Mouse (Mus musculus): ENCODE measurements around the gene Per1.

DNA sequence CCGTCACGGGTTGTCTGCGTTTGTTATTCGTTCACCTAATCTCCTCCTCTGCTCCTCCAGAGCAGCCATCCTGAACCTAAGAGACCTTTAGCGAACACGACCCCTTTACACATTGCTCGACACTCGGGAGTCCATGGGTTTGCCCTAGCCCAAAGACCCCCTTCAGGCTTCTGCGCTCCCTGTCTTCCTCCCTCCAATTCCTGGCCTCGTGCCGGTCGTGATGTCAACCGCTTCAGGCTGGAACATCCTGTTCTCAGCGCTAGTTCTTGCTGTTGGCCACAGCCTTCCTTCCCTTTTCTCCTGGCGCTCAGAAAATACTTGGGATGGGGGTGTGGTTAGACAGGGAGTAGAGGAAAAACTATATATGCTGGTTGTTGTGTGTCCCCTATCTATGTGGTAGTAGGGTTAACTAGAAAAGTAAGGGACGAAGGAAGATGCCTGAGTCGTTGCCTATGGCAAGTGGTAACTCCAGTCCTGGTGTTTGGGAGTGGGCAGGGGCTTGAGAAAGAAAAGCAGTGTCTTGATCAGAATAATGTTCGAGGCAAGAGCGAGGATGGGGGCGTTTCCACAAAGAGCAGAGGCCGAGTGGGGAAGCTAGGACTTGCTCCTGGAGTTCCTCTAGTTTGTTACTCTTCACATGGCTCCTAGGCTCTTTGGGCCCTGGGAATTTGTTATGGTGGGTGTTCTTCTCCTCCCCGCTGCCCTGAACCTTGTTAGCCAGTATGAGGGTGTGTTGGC is 4.3 kb downstream of the Per1 start:
- TF ChIP-seq GATA1 (IDR thresholded peaks at IDR 0.05; ENCODE audit: borderline replicate concordance, low read length), result no peak
- no peak for TF ChIP-seq FLI1 (IDR thresholded peaks at IDR 0.05; ENCODE audit: low read length)
